Mouse (Mus musculus) monocyte, adult 2 months (primary cell): Measurements from ENCODE around the gene St3gal5.

Experiments used
- DNase-seq, 2 experiments: peaks; one replicate each; pipeline ENCODE4 v3.0.0; 2022; ENCODE audit warnings: low spot score in 2 of 2, low read depth in 1 of 2

The St3gal5 gene

DNA sequence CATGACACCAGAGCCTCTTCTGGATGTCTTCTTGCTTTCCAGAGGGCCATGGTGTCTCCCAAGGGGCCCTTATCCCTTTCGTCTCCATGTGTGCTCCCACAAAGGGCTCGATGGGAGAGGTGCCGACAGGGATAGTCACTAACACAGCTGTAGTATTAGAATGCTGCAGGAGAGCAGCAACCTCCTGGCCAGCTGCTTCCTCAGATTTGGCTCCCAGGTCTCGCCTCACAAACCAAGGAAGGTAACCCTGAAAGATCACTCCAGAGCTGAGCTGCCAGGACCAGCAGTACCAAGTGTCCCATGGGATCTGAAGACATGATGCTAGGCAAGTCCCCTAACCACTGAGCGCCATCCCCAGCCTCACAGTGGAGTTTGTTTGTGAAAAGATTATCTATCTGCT lies 105.3 kb downstream of the St3gal5 start:
- DNase-seq, result no peak

DNA sequence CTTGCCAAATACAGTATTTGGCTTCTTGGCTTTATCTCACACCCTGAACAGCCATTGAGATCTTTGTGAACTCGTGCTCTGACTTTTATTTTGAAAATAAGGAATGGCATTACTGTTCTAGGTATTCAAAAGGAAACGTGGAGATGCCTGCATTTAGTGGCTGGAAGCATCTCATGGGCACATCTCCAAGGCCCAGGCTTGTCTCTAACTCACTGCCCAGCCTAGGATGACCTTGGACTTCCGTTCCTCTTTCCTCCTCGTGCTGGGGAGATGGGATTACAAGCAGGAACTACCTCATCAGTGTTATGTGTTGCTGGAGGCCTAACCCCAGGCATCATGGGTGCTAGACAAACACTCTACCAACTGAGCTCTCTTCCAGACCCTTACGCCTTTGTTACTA lies 105.9 kb downstream of the St3gal5 start:
- DNase-seq, result no peak
